34 mouse cellular contexts compared by ENCODE assay signal in the genomic region with DNA sequence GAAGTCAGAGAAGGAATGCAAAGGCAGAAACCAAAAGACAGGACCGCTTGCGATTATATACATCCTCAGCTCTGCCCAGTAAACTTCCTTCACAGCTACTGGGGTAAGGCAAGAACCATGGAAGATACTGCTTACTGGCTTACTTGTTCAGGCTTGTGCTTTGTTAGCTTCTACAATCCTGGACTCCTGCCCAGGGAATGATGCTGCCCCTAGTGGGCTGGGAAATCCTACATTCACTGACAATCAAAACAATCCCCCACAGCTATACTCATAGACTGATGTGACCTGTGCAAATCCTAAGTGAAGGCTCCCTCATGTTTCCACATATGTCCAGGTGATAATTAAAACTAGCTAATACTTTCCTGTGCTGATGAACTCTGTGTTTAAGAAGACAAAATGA.
DNase-seq lines count a peak whose midpoint lies in the region; ATAC-seq and TF ChIP-seq lines count a peak whose summit lies in the region.
"Had no signal": no experiment of that assay in that cellular context is flagged by ENCODE, and none has a peak within 500 bp of the region (broad histone marks: within the 10 kb centered on the region; RNA-seq: fewer than 3 reads in every experiment).

No protein-coding gene starts in this region.

- H3K4me2 ChIP-seq in intestine, postnatal 0 days (replicated peaks; ENCODE audit: low read depth), result no peak overlapping the region
- no peak overlapping the region for H3K4me2 ChIP-seq in intestine, embryonic 16.5 days (ENCODE audit: low read depth, low read length)
- H3K4me2 ChIP-seq: forebrain, embryonic 12.5 days; heart, embryonic 12.5 days; hindbrain, embryonic 13.5 days; limb, embryonic 12.5 days; liver, embryonic 15.5 days; lung, embryonic 14.5 days; neural tube, embryonic 12.5 days had no signal

- intact Hi-C loops in left cerebral cortex, postnatal 4 days (cut with DNase I), result no loop called here

- H3K27ac ChIP-seq in intestine, postnatal 0 days (ENCODE audit: low read depth, low read length), result no peak overlapping the region
- H3K27ac ChIP-seq in intestine, embryonic 16.5 days (ENCODE audit: low read length), result no peak overlapping the region
- H3K27ac ChIP-seq: forebrain, embryonic 12.5 days; heart, adult 2 months; hindbrain, embryonic 13.5 days; limb, embryonic 12.5 days; liver, embryonic 15.5 days; midbrain, embryonic 10.5 days; neural tube, embryonic 12.5 days had no signal

- WGBS in intestine, postnatal 0 days, result 92% methylated on average over 2 of the region's 2 CpGs
- WGBS in intestine, embryonic 16.5 days, result 94% methylated on average over 2 of the region's 2 CpGs

- no peak overlapping the region for H3K4me3 ChIP-seq in intestine, postnatal 0 days (ENCODE audit: low read depth, low read length)
- H3K4me3 ChIP-seq in intestine, embryonic 16.5 days (ENCODE audit: low read length), result no peak overlapping the region
- H3K4me3 ChIP-seq: erythroblast, embryonic 14.5 days; forebrain, embryonic 12.5 days; heart, adult 2 months; heart, embryonic 12.5 days; hindbrain, embryonic 13.5 days; limb, embryonic 12.5 days; liver, embryonic 15.5 days; midbrain, embryonic 10.5 days; myocyte; neural tube, embryonic 12.5 days had no signal

- peak; percentile 13 for DNase-seq in left cerebral cortex, postnatal 4 days
- DNase-seq in left cerebral cortex, adult 9 months (ENCODE audit: low spot score in 2 of 2), result no peak
- peak; percentile 22 for DNase-seq in ES-CJ7 (ENCODE audit: low read depth, low spot score)
- peak; percentile 7 for DNase-seq in R1 (ENCODE audit: low read depth, low spot score)
- no peak for DNase-seq in spleen, postnatal 14 days (ENCODE audit: low spot score in 2 of 2)
- DNase-seq: adrenal gland, adult 2 months; cerebellum, adult 11 months; cerebellum, adult 9-11 months; forebrain, postnatal 0 days; heart, adult 2 months; heart, postnatal 4 days; kidney, adult 2 months; kidney, postnatal 10 days; lung, embryonic 14.5 days; lung, postnatal 14 days; right cerebral cortex, adult 18-20 months; thymus, adult 18-20 months; thymus, postnatal 25 days had no signal

- H3K36me3 ChIP-seq in intestine, postnatal 0 days (ENCODE audit: control insufficient read depth, insufficient read depth), result no peaks in the 10 kb centered on the region
- no peaks in the 10 kb centered on the region for H3K36me3 ChIP-seq in intestine, embryonic 16.5 days (ENCODE audit: control insufficient read depth, insufficient read depth, low read length)
- H3K36me3 ChIP-seq: forebrain, embryonic 12.5 days; G1E; heart, embryonic 12.5 days; hindbrain, embryonic 13.5 days; limb, embryonic 12.5 days; liver, embryonic 15.5 days; midbrain, embryonic 10.5 days; neural tube, embryonic 12.5 days had no signal

- no peak overlapping the region for H3K9ac ChIP-seq in intestine, postnatal 0 days (ENCODE audit: low read depth, low read length)
- no peak overlapping the region for H3K9ac ChIP-seq in intestine, embryonic 16.5 days (ENCODE audit: low read depth, low read length)
- H3K9ac ChIP-seq: forebrain, embryonic 12.5 days; forebrain, postnatal 0 days; heart, embryonic 12.5 days; hindbrain, embryonic 13.5 days; limb, embryonic 12.5 days; liver, embryonic 15.5 days; lung, embryonic 14.5 days; neural tube, embryonic 12.5 days had no signal

- no peaks in the 10 kb centered on the region for H3K4me1 ChIP-seq in intestine, postnatal 0 days (replicated peaks; ENCODE audit: control insufficient read depth, insufficient read depth, low read length)
- no peaks in the 10 kb centered on the region for H3K4me1 ChIP-seq in intestine, embryonic 16.5 days (ENCODE audit: control insufficient read depth, insufficient read depth, low read length)
- H3K4me1 ChIP-seq: forebrain, embryonic 12.5 days; heart, embryonic 12.5 days; hindbrain, embryonic 13.5 days; limb, embryonic 12.5 days; liver, embryonic 15.5 days; midbrain, embryonic 10.5 days; neural tube, embryonic 12.5 days had no signal

- 0 out of 2 replicates have a peak, but pooled peaks have one; percentile 11 for TF ChIP-seq CTCF in intestine, postnatal 0 days (IDR thresholded peaks at IDR 0.05; ENCODE audit: low read depth)

- H3K27me3 ChIP-seq in intestine, postnatal 0 days (replicated peaks; ENCODE audit: control insufficient read depth, insufficient read depth, low read length), result no peaks in the 10 kb centered on the region
- no peaks in the 10 kb centered on the region for H3K27me3 ChIP-seq in intestine, embryonic 16.5 days (replicated peaks; ENCODE audit: control insufficient read depth, insufficient read depth, low read length)
- H3K27me3 ChIP-seq: CH12.LX; forebrain, embryonic 12.5 days; heart, embryonic 12.5 days; hindbrain, embryonic 13.5 days; limb, embryonic 12.5 days; liver, embryonic 15.5 days; neural tube, embryonic 12.5 days; Patski had no signal

- no peak for ATAC-seq in intestine, postnatal 0 days
- ATAC-seq in intestine, embryonic 16.5 days, result no peak
- ATAC-seq: forebrain, postnatal 0 days; inflammation-experienced regulatory T-cells, adult 6 months; midbrain, embryonic 16.5 days; Patski had no signal

- H3K9me3 ChIP-seq in intestine, postnatal 0 days (ENCODE audit: control insufficient read depth), result no peaks in the 10 kb centered on the region
- H3K9me3 ChIP-seq in intestine, embryonic 16.5 days (ENCODE audit: control insufficient read depth, low read length), result no peaks in the 10 kb centered on the region
- H3K9me3 ChIP-seq: forebrain, embryonic 12.5 days; heart, embryonic 12.5 days; hindbrain, embryonic 13.5 days; limb, embryonic 12.5 days; liver, embryonic 15.5 days; midbrain, embryonic 10.5 days; neural tube, embryonic 12.5 days had no signal

Comparison
In these comparisons a context has a peak if more than half of its experiments do, and no peak if none do; other contexts are left out.
1. DNase-seq: peak in left cerebral cortex, postnatal 4 days (single experiment), ES-CJ7 (single experiment) and R1 (single experiment); none in left cerebral cortex, adult 9 months (0 of 2) and spleen, postnatal 14 days (0 of 2).